Comparison of ENCODE assay signal across 29 mouse cellular contexts in genomic region chr4:142506383-142507211, GRCm38 (mm10).
DNase-seq lines count a peak whose midpoint lies in the region; ATAC-seq and TF ChIP-seq lines count a peak whose summit lies in the region.
"Had no signal": no experiment of that assay in that cellular context is flagged by ENCODE, and none has a peak within 500 bp of the region (broad histone marks: within the 10 kb centered on the region; RNA-seq: fewer than 3 reads in every experiment).

No protein-coding gene starts in this region.

- no peak; the same call in 1 of the 2 replicates for TF ChIP-seq CTCF in midbrain, postnatal 0 days (IDR thresholded peaks at IDR 0.05)

- H3K27ac ChIP-seq in forebrain, embryonic 11.5 days (ENCODE audit: low read depth, low read length) = no peak overlapping the region
- no peak overlapping the region for H3K27ac ChIP-seq in forebrain, embryonic 15.5 days (replicated peaks)
- H3K27ac ChIP-seq in hindbrain, embryonic 16.5 days (ENCODE audit: low read depth, low read length) = no peak overlapping the region
- H3K27ac ChIP-seq in hindbrain, embryonic 14.5 days = no peak overlapping the region
- H3K27ac ChIP-seq in midbrain, embryonic 14.5 days (replicated peaks; ENCODE audit: low read depth, low read length) = no peak overlapping the region
- no peak overlapping the region for H3K27ac ChIP-seq in midbrain, postnatal 0 days (ENCODE audit: low read depth, low read length)
- H3K27ac ChIP-seq: kidney, embryonic 15.5 days; liver, embryonic 14.5 days; macrophage; neural tube, embryonic 13.5 days; stomach, embryonic 15.5 days had no signal

- no peak for DNase-seq in forebrain, embryonic 11.5 days (ENCODE audit: low spot score)
- DNase-seq in hindbrain, embryonic 14.5 days (ENCODE audit: low spot score) = no peak
- peak; percentile 48 for DNase-seq in midbrain, embryonic 14.5 days
- no peak for DNase-seq in midbrain, postnatal 0 days (ENCODE audit: low spot score)
- DNase-seq in R1 (ENCODE audit: low read depth, low spot score) = peak; percentile 28
- DNase-seq in heart, adult 8-10 months (ENCODE audit: low spot score) = no peak
- DNase-seq: adrenal gland, postnatal 25 days; cerebellum, adult 18-20 months; gastrocnemius, postnatal 25 days; heart, adult 11 months; heart, postnatal 4 days; kidney, adult 18-20 months; kidney, postnatal 25 days; liver; lung, adult 2 months; lung, postnatal 10 days; retina, postnatal 1 day; right cerebral cortex, postnatal 14 days; thymus, postnatal 14 days had no signal

- ATAC-seq in forebrain, embryonic 11.5 days (replicated peaks; ENCODE audit: low FRiP score) = peak; percentile 71
- no peak for ATAC-seq in forebrain, embryonic 15.5 days (replicated peaks)
- 0 out of 2 replicates have a peak, but pooled peaks have one; percentile 49 for ATAC-seq in hindbrain, embryonic 16.5 days
- ATAC-seq in hindbrain, embryonic 14.5 days (ENCODE audit: low FRiP score) = no peak; the same call in 1 of the 2 replicates
- ATAC-seq in midbrain, embryonic 14.5 days (ENCODE audit: low FRiP score, low TSS enrichment) = peak; percentile 53; the same call in 1 of the 2 replicates
- no peak for ATAC-seq in midbrain, postnatal 0 days (ENCODE audit: low FRiP score)
- ATAC-seq: Patski had no signal

- 13% methylated on average over 13 of the region's 13 CpGs for WGBS in forebrain, embryonic 11.5 days
- WGBS in forebrain, embryonic 15.5 days = 9% methylated on average over 12 of the region's 13 CpGs
- WGBS in hindbrain, embryonic 16.5 days = 12% methylated on average over 10 of the region's 13 CpGs
- 9% methylated on average over 12 of the region's 13 CpGs for WGBS in hindbrain, embryonic 14.5 days
- 7% methylated on average over 13 of the region's 13 CpGs for WGBS in midbrain, embryonic 14.5 days
- WGBS in midbrain, postnatal 0 days = 13% methylated on average over 11 of the region's 13 CpGs

- H3K4me3 ChIP-seq in forebrain, embryonic 11.5 days (ENCODE audit: low read depth, low read length) = no peak overlapping the region
- H3K4me3 ChIP-seq in forebrain, embryonic 15.5 days = no peak overlapping the region
- no peak overlapping the region for H3K4me3 ChIP-seq in hindbrain, embryonic 16.5 days (ENCODE audit: low read length)
- H3K4me3 ChIP-seq in hindbrain, embryonic 14.5 days (replicated peaks; ENCODE audit: low read length) = no peak overlapping the region
- no peak overlapping the region for H3K4me3 ChIP-seq in midbrain, embryonic 14.5 days (replicated peaks; ENCODE audit: low read depth, low read length)
- no peak overlapping the region for H3K4me3 ChIP-seq in midbrain, postnatal 0 days (ENCODE audit: low read depth, low read length)
- H3K4me3 ChIP-seq: erythroblast, embryonic 14.5 days; heart, embryonic 12.5 days; kidney, embryonic 15.5 days; neural tube, embryonic 13.5 days; stomach, embryonic 15.5 days had no signal

- H3K9ac ChIP-seq in forebrain, embryonic 11.5 days (ENCODE audit: low read length) = no peak overlapping the region
- H3K9ac ChIP-seq in forebrain, embryonic 15.5 days (replicated peaks) = no peak overlapping the region
- no peak overlapping the region for H3K9ac ChIP-seq in hindbrain, embryonic 16.5 days (ENCODE audit: low read depth, low read length)
- no peak overlapping the region for H3K9ac ChIP-seq in hindbrain, embryonic 14.5 days
- H3K9ac ChIP-seq in midbrain, embryonic 14.5 days (replicated peaks; ENCODE audit: low read length) = no peak overlapping the region
- H3K9ac ChIP-seq in midbrain, postnatal 0 days (replicated peaks; ENCODE audit: low read length, poor library complexity, severe bottlenecking) = no peak overlapping the region
- H3K9ac ChIP-seq: heart, embryonic 12.5 days; kidney, embryonic 15.5 days; liver, embryonic 14.5 days; neural tube, embryonic 13.5 days; stomach, embryonic 15.5 days had no signal

- H3K27me3 ChIP-seq in forebrain, embryonic 11.5 days (ENCODE audit: control insufficient read depth, insufficient read depth, low read length) = no peaks in the 10 kb centered on the region
- H3K27me3 ChIP-seq in forebrain, embryonic 15.5 days = no peaks in the 10 kb centered on the region
- H3K27me3 ChIP-seq in hindbrain, embryonic 16.5 days (replicated peaks; ENCODE audit: control insufficient read depth, insufficient read depth, low read length) = no peaks in the 10 kb centered on the region
- H3K27me3 ChIP-seq in hindbrain, embryonic 14.5 days (ENCODE audit: control insufficient read depth, insufficient read depth, low read length) = no peaks in the 10 kb centered on the region
- no peaks in the 10 kb centered on the region for H3K27me3 ChIP-seq in midbrain, embryonic 14.5 days (ENCODE audit: control insufficient read depth, insufficient read depth, low read length)
- no peaks in the 10 kb centered on the region for H3K27me3 ChIP-seq in midbrain, postnatal 0 days (ENCODE audit: insufficient read depth, low read length)
- H3K27me3 ChIP-seq: kidney, embryonic 15.5 days; Patski; stomach, embryonic 15.5 days had no signal

- no peaks in the 10 kb centered on the region for H3K36me3 ChIP-seq in forebrain, embryonic 11.5 days (ENCODE audit: control insufficient read depth, insufficient read depth, low read length)
- no peaks in the 10 kb centered on the region for H3K36me3 ChIP-seq in forebrain, embryonic 15.5 days
- no peaks in the 10 kb centered on the region for H3K36me3 ChIP-seq in hindbrain, embryonic 16.5 days (ENCODE audit: control insufficient read depth, insufficient read depth, low read length)
- H3K36me3 ChIP-seq in hindbrain, embryonic 14.5 days (replicated peaks; ENCODE audit: control insufficient read depth, insufficient read depth) = no peaks in the 10 kb centered on the region
- H3K36me3 ChIP-seq in midbrain, embryonic 14.5 days (ENCODE audit: control insufficient read depth, insufficient read depth, low read length) = no peaks in the 10 kb centered on the region
- H3K36me3 ChIP-seq in midbrain, postnatal 0 days (ENCODE audit: insufficient read depth, low read length) = no peaks in the 10 kb centered on the region
- H3K36me3 ChIP-seq: heart, embryonic 12.5 days; kidney, embryonic 15.5 days; neural tube, embryonic 13.5 days; stomach, embryonic 15.5 days had no signal

- no peaks in the 10 kb centered on the region for H3K9me3 ChIP-seq in forebrain, embryonic 11.5 days (ENCODE audit: control insufficient read depth, low read length)
- no peaks in the 10 kb centered on the region for H3K9me3 ChIP-seq in forebrain, embryonic 15.5 days
- H3K9me3 ChIP-seq in hindbrain, embryonic 16.5 days (ENCODE audit: control insufficient read depth, low read length) = no peaks in the 10 kb centered on the region
- no peaks in the 10 kb centered on the region for H3K9me3 ChIP-seq in hindbrain, embryonic 14.5 days (ENCODE audit: control insufficient read depth, low read length)
- H3K9me3 ChIP-seq in midbrain, embryonic 14.5 days (ENCODE audit: control insufficient read depth, low read length) = no peaks in the 10 kb centered on the region
- no peaks in the 10 kb centered on the region for H3K9me3 ChIP-seq in midbrain, postnatal 0 days (ENCODE audit: low read length)
- H3K9me3 ChIP-seq: heart, embryonic 12.5 days; kidney, embryonic 15.5 days; neural tube, embryonic 13.5 days; stomach, embryonic 15.5 days had no signal

- H3K4me1 ChIP-seq in forebrain, embryonic 11.5 days (replicated peaks; ENCODE audit: control insufficient read depth, insufficient read depth, low read length) = peaks cover 2% of the 10 kb centered on the region; the same call in 1 of the 2 replicates
- H3K4me1 ChIP-seq in forebrain, embryonic 15.5 days = no peaks in the 10 kb centered on the region; the same call in 1 of the 2 replicates
- H3K4me1 ChIP-seq in hindbrain, embryonic 16.5 days (ENCODE audit: control insufficient read depth, insufficient read depth, low read depth, low read length) = peaks cover 7% of the 10 kb centered on the region
- H3K4me1 ChIP-seq in hindbrain, embryonic 14.5 days (replicated peaks; ENCODE audit: control insufficient read depth, insufficient read depth, low read length) = peaks cover 5% of the 10 kb centered on the region; the same call in 1 of the 2 replicates
- peaks cover 8% of the 10 kb centered on the region; the same call in 1 of the 2 replicates for H3K4me1 ChIP-seq in midbrain, embryonic 14.5 days (ENCODE audit: control insufficient read depth, insufficient read depth, low read length)
- no peaks in the 10 kb centered on the region for H3K4me1 ChIP-seq in midbrain, postnatal 0 days (ENCODE audit: insufficient read depth, low read length)
- H3K4me1 ChIP-seq: heart, embryonic 12.5 days; kidney, embryonic 15.5 days; stomach, embryonic 15.5 days had no signal

- no peak overlapping the region for H3K4me2 ChIP-seq in forebrain, embryonic 11.5 days (ENCODE audit: low read depth, low read length, severe bottlenecking)
- H3K4me2 ChIP-seq in forebrain, embryonic 15.5 days (replicated peaks) = no peak overlapping the region
- H3K4me2 ChIP-seq in hindbrain, embryonic 16.5 days (ENCODE audit: low read length) = no peak overlapping the region
- H3K4me2 ChIP-seq in hindbrain, embryonic 14.5 days (replicated peaks) = no peak overlapping the region
- H3K4me2 ChIP-seq in midbrain, embryonic 14.5 days (ENCODE audit: low read length) = no peak overlapping the region
- H3K4me2 ChIP-seq in midbrain, postnatal 0 days (ENCODE audit: low read depth, low read length, poor library complexity, severe bottlenecking) = no peak overlapping the region
- H3K4me2 ChIP-seq: heart, embryonic 12.5 days; kidney, embryonic 15.5 days; neural tube, embryonic 13.5 days; stomach, embryonic 15.5 days had no signal

Comparison
In these comparisons a context has a peak if more than half of its experiments do, and no peak if none do; other contexts are left out.
1. ATAC-seq: peak in forebrain, embryonic 11.5 days (single experiment), hindbrain, embryonic 16.5 days (single experiment) and midbrain, embryonic 14.5 days (single experiment); none in forebrain, embryonic 15.5 days (single experiment), hindbrain, embryonic 14.5 days (single experiment) and midbrain, postnatal 0 days (single experiment).
2. DNase-seq: peak in midbrain, embryonic 14.5 days (single experiment) and R1 (single experiment); none in forebrain, embryonic 11.5 days (single experiment), hindbrain, embryonic 14.5 days (single experiment), midbrain, postnatal 0 days (single experiment) and heart, adult 8-10 months (single experiment).